Mouse (Mus musculus) stomach, postnatal 0 days (tissue): ENCODE results near the gene Defb25. TPM values are rescaled to one million over a fixed set of nuclear protein-coding genes. Genes with fewer than 3 reads are reported as not detected.

Experiments
- ATAC-seq: fragments of 200-750 bp; cut with Nextera tagmentation; 2 replicates; pipeline ENCODE4 v1.8.0; 2017; ENCODE audit not compliant: low FRiP score, low TSS enrichment
- DNase-seq: peaks from one replicate; pipeline ENCODE4 v3.0.0-alpha.2; 2016; ENCODE audit warnings: low spot score
- H3K27ac ChIP-seq: fragments of 300-500 bp; sonication (generic); replicated peaks from 2 replicates; pipeline ENCODE4 v1.5.1; 2014; ENCODE audit warnings: mild to moderate bottlenecking, control low read depth
- H3K27me3 ChIP-seq: fragments of 300-500 bp; sonication (generic); 2 replicates; pipeline ENCODE4 v1.6.1; 2014; ENCODE audit warnings: low read length; ENCODE audit not compliant: control insufficient read depth, insufficient read depth
- H3K36me3 ChIP-seq: fragments of 300-500 bp; sonication (generic); 2 replicates; pipeline ENCODE4 v1.6.1; 2014; ENCODE audit warnings: low read length, mixed read lengths; ENCODE audit not compliant: control insufficient read depth, insufficient read depth
- H3K4me1 ChIP-seq: fragments of 300-500 bp; sonication (generic); replicated peaks from 2 replicates; pipeline ENCODE4 v1.6.1; 2014; ENCODE audit warnings: antibody characterized with exemption; ENCODE audit not compliant: control insufficient read depth, insufficient read depth
- H3K4me2 ChIP-seq: fragments of 300-500 bp; sonication (generic); replicated peaks from 2 replicates; pipeline ENCODE4 v1.6.1; 2014; ENCODE audit warnings: low read depth, mild to moderate bottlenecking, control low read depth, moderate library complexity
- H3K4me3 ChIP-seq: fragments of 300-500 bp; sonication (generic); 2 replicates; pipeline ENCODE4 v1.5.1; 2014; ENCODE audit warnings: low read depth, low read length, control low read depth
- H3K9ac ChIP-seq: fragments of 300-500 bp; sonication (generic); 2 replicates; pipeline ENCODE4 v1.6.1; 2014; ENCODE audit warnings: mild to moderate bottlenecking, low read length, control low read depth, mixed read lengths
- H3K9me3 ChIP-seq: fragments of 300-500 bp; sonication (generic); 2 replicates; pipeline ENCODE4 v1.6.1; 2016; ENCODE audit warnings: low read length; ENCODE audit not compliant: control insufficient read depth
- CTCF ChIP-seq: IDR thresholded peaks from 2 replicates; pipeline ENCODE4 v1.5.1; 2016; ENCODE audit warnings: antibody characterized with exemption, low read depth, mild to moderate bottlenecking, moderate library complexity
- EP300 ChIP-seq: optimal IDR thresholded peaks from 2 replicates; pipeline ENCODE3; 2016; ENCODE audit warnings: antibody characterized with exemption
- WGBS: fragments of 180-500 bp; shearing (Covaris S2); extraction: QIAGEN DNeasy Blood & Tissue Kit; methylation state at CpG from one replicate; pipeline ENCODE4 v1.1.7; 2014; 5-methylcytosine and 5-hydroxymethylcytosine counted together
- polyA plus RNA-seq: library from polyadenylated mRNA; unstranded; fragments of >200 nt; fragmentation: Nextera tagmentation; extraction: Ambion mirVana; gene quantifications from 2 replicates; pipeline ENCODE4 v1.2.1, GENCODE M21; 2015

Gene Defb25
- polyA plus RNA-seq, 1 experiment from 2014 or later = 0.73 TPM

DNA sequence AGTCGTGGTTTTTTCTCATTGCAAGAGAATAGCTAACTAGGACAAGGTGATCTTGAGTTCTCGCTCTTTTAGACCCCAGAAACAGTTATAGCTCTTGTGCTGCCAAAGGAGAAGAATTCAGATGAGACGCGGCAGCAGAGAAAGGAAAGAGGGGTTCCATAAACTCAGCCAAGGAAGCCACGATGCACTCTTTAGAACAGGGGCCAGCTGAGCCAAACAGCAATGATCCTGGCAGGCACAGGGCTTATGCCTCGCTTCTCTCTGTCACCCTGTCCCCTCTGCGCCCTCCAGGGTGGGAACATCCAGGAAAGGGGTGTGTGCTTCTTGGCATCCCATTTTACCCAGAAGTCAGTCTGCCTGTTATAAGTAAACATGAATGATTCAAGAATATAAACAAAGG lies 23.6 kb downstream of the Defb25 start, which contains the start of gene Defb45:
TSS of gene Defb45 (minus strand) at position 101 of the 400 bp plus-strand sequence.
- ATAC-seq (0 out of 2 replicates have a peak, but pooled peaks have one; percentile 51), DNase-seq (no peak)
- Histone ChIP-seq H3K27me3 (no peaks in the 10 kb centered on the region), H3K4me1 (no peaks in the 10 kb centered on the region), H3K27ac (no peak within 1 kb of the TSS), H3K4me3 (no peak within 1 kb of the TSS), H3K36me3 (no peaks in the 10 kb centered on the region), H3K9me3 (no peaks in the 10 kb centered on the region), H3K4me2 (no peak within 1 kb of the TSS), H3K9ac (no peak within 1 kb of the TSS)
- 50% methylated on average over 7 of the region's 7 CpGs for WGBS
- TF ChIP-seq EP300 (no peak), CTCF (no peak)

DNA sequence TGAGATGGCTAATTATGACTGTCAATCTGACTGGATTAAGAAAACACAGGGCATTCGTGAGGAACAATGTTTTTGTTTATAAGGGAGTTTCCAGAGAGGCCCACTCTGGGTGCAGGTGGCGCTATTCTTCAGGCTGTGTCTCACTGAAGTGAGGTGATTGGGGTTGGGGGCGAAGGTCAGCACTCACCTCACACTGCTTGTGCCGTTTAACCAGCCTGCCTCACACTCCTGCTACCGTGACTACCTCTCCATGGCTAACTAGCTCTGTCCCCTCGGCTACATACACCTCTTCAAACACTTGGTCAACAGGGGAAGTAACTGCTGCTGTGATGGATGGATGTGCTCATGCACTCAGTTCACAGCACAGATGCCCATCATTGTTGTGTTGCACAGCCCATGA lies 33.8 kb downstream of the Defb25 start:
- no peaks in the 10 kb centered on the region for H3K36me3 ChIP-seq
- ATAC-seq (no peak), DNase-seq (no peak)
- TF ChIP-seq EP300 (no peak), CTCF (no peak)
- H3K4me3 ChIP-seq = no peak overlapping the region
- H3K27me3 ChIP-seq = no peaks in the 10 kb centered on the region
- no peaks in the 10 kb centered on the region for H3K4me1 ChIP-seq
- no peak overlapping the region for H3K9ac ChIP-seq
- no peak overlapping the region for H3K4me2 ChIP-seq
- 32% methylated on average over 6 of the region's 6 CpGs for WGBS
- H3K27ac ChIP-seq = no peak overlapping the region
- no peaks in the 10 kb centered on the region for H3K9me3 ChIP-seq

DNA sequence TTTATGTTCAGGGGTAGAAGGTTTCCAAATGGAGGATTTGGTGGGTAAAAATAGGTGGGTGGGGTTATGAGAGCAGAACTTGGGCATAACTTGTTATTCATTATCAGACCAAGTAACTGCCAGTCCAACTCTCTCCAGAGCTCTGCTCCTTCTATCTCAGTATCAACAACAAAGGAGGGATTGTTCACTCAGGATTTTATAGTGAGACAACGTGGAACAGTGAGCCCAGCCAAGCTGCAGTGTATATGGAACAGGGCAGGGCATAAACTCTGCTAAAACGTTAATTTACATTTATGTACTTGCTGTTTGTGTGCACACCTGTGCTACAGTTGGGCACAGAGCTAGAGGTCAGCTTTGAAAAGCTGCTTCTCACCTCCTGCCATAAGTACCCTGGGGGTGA lies 34.4 kb downstream of the Defb25 start:
- Histone ChIP-seq H3K27ac (no peak overlapping the region), H3K36me3 (no peaks in the 10 kb centered on the region), H3K9me3 (no peaks in the 10 kb centered on the region), H3K9ac (no peak overlapping the region), H3K4me1 (no peaks in the 10 kb centered on the region), H3K4me3 (no peak overlapping the region), H3K27me3 (no peaks in the 10 kb centered on the region), H3K4me2 (no peak overlapping the region)
- TF ChIP-seq CTCF (no peak), EP300 (no peak)
- WGBS = 16% methylated on average over 2 of the region's 2 CpGs
- DNase-seq (no peak), ATAC-seq (no peak)

DNA sequence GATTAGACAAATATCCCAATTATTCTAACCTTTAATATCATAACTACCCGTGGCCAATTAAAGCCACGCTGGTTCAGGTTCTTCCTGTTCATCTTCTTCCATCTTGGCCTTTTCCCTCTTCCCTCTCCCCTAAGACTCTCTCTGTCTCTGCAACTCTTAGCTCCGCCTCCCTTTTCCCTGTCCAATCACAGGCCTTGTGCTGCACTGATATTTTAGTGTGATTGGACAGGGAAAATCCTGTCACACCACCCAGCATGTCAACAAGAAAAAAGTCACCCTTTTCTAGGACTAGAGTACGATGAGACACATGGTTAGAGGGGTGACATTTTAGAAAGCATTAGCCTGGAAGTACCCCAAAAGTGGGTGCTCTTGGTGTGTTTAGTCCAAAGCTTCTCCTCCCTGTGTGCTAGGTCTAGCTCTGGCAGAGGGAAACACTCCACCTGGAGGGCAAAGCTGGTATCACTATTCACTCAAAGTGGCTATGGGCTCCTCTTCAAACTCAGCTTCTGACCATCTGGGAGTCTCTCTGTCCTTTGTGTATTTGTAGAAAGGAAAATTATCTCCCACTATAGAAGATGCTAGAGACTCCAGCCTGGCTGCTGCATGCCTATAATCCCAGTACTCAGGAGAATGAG lies 35.8 kb downstream of the Defb25 start:
- no peak overlapping the region for H3K27ac ChIP-seq
- no peaks in the 10 kb centered on the region for H3K9me3 ChIP-seq
- no peaks in the 10 kb centered on the region for H3K36me3 ChIP-seq
- TF ChIP-seq EP300 (no peak), CTCF (peak; percentile 61)
- H3K4me1 ChIP-seq = no peaks in the 10 kb centered on the region
- WGBS = 81% methylated on average over 4 of the region's 4 CpGs
- H3K9ac ChIP-seq = no peak overlapping the region
- H3K4me3 ChIP-seq = no peak overlapping the region
- no peak for DNase-seq
- H3K4me2 ChIP-seq = no peak overlapping the region
- H3K27me3 ChIP-seq = no peaks in the 10 kb centered on the region
- ATAC-seq = 0 out of 2 replicates have a peak, but pooled peaks have one; percentile 32

DNA sequence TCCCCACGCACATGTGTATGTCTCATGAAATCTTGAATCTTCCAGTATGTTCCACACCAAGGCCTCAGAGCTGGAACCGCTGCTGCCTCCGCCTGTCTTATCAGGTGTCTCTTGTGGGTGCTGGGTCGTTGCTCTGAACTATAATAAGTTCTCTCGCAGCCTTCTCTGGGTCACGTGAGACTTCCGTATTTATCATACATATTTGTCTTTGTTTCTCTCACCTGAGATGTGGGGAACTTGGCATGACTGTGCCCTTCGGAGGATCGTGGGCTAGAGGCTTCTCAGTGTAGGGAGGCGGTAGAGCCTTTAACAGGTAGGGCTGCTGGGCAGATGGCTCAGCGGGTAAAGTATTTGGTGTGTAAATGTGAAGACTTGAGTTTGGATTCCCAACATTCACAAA lies 42.2 kb downstream of the Defb25 start:
- ATAC-seq (no peak), DNase-seq (no peak)
- Histone ChIP-seq H3K4me1 (no peaks in the 10 kb centered on the region), H3K27me3 (no peaks in the 10 kb centered on the region), H3K4me2 (no peak overlapping the region), H3K27ac (no peak overlapping the region), H3K36me3 (no peaks in the 10 kb centered on the region), H3K9ac (no peak overlapping the region), H3K9me3 (no peaks in the 10 kb centered on the region), H3K4me3 (no peak overlapping the region)
- TF ChIP-seq CTCF (no peak), EP300 (no peak)
- 77% methylated on average over 11 of the region's 11 CpGs for WGBS

DNA sequence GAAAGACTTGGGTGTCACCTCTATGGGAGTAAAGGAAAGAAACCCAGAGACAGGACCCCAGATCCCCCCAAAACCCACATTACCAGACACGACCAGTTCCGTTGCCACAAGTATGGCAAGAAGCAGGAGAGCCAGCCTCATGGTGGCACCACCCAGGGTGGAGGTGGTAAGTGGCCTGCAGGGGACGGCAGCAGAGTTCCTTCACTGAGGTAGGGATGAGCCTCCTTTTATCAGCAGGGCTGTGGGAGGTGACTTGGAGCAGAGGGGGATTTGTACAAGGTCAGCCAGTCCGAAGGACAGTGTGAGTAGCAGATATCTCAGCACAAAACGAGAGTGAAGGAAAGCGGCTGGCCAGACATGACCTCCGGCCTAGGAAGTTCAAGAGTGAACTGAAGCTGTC lies 42.7 kb downstream of the Defb25 start, which contains the start of gene Defb19:
TSS of gene Defb19 (minus strand) at position 206 of the 400 bp plus-strand sequence.
- H3K27ac ChIP-seq = no peak within 1 kb of the TSS
- H3K4me2 ChIP-seq = no peak within 1 kb of the TSS
- TF ChIP-seq EP300 = no peak
- no peak for TF ChIP-seq CTCF
- no peaks in the 10 kb centered on the region for H3K27me3 ChIP-seq
- H3K9ac ChIP-seq = no peak within 1 kb of the TSS
- H3K4me3 ChIP-seq = no peak within 1 kb of the TSS
- WGBS = 60% methylated on average over 7 of the region's 7 CpGs
- DNase-seq = no peak
- no peaks in the 10 kb centered on the region for H3K9me3 ChIP-seq
- no peaks in the 10 kb centered on the region for H3K36me3 ChIP-seq
- no peaks in the 10 kb centered on the region for H3K4me1 ChIP-seq
- no peak for ATAC-seq
